Mouse (Mus musculus): ENCODE data around the gene Tenm1. TPM values are rescaled to one million over a fixed set of nuclear protein-coding genes. Genes with fewer than 3 reads are reported as not detected.

Gene Tenm1
- polyA plus RNA-seq, 1 experiment from 2014 or later = 0.09 TPM

GRCm38 (mm10) chrX:43205003-43205402 is 223.9 kb downstream of the Tenm1 start:
- H3K4me3 ChIP-seq = no peak overlapping the region
- H3K27ac ChIP-seq = no peak overlapping the region
- DNase-seq (ENCODE audit: low spot score) = no peak
- no peaks in the 10 kb centered on the region for H3K27me3 ChIP-seq (ENCODE audit: insufficient read depth, poor library complexity, severe bottlenecking)
- H3K4me1 ChIP-seq = no peaks in the 10 kb centered on the region
- H3K36me3 ChIP-seq = no peaks in the 10 kb centered on the region
- 78% methylated on average over 3 of the region's 3 CpGs for WGBS
- H3K9me3 ChIP-seq = no peaks in the 10 kb centered on the region

DNA sequence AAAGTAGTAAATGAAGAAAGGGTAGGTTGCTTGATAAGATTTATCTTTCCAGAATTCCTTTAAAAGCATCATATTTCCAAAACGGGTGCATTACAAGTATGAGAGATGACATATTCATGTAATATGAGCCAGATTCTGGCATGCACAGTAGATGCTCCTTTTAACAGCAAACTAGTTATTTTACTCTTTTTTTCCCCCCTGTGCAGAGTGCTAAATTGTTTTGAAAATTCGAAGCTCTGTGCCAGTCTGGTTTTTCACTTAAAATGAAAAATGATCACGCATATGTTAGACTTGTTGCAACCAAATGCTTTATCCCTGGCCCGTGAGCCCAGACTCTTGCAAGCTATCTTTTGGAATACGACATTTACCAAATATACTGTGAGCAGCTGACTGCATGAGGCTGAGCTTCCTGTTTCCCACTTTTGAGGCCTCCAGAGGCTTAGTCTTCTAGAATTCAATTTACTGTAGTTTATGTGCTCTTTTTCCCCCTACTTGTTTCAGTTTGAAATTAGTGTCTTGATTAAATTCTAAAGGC is 226.6 kb downstream of the Tenm1 start:
- Histone ChIP-seq H3K4me1 (no peaks in the 10 kb centered on the region), H3K36me3 (no peaks in the 10 kb centered on the region), H3K9me3 (no peaks in the 10 kb centered on the region), H3K27ac (no peak overlapping the region), H3K4me3 (no peak overlapping the region), H3K27me3 (ENCODE audit: insufficient read depth, poor library complexity, severe bottlenecking) (no peaks in the 10 kb centered on the region)
- 77% methylated on average over 5 of the region's 5 CpGs for WGBS
- no peak for DNase-seq (ENCODE audit: low spot score)

DNA sequence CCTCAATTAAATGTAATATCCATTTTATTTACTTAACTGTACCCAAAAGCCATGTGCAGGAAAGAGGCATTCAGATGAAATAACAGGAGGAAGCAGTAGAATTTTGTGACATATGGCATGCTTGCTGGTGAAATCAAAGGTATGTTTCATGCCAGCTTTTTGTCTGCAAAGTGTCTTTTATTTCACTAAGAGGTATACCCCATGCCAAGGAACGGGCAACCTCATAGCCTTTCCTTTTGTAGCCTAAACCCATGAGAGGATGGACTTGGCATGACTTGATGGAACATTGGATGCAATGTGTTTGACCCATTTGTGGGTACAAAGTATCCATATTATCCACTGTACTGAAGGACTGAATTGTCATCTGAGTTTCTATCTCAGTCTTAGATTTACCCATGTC is 246.0 kb downstream of the Tenm1 start:
- Histone ChIP-seq H3K27ac (no peak overlapping the region), H3K4me1 (no peaks in the 10 kb centered on the region), H3K4me3 (no peak overlapping the region), H3K27me3 (ENCODE audit: insufficient read depth, poor library complexity, severe bottlenecking) (no peaks in the 10 kb centered on the region), H3K9me3 (no peaks in the 10 kb centered on the region), H3K36me3 (no peaks in the 10 kb centered on the region)
- DNase-seq (ENCODE audit: low spot score) = no peak
- 79% methylated on average over 1 of the region's 1 CpGs for WGBS

DNA sequence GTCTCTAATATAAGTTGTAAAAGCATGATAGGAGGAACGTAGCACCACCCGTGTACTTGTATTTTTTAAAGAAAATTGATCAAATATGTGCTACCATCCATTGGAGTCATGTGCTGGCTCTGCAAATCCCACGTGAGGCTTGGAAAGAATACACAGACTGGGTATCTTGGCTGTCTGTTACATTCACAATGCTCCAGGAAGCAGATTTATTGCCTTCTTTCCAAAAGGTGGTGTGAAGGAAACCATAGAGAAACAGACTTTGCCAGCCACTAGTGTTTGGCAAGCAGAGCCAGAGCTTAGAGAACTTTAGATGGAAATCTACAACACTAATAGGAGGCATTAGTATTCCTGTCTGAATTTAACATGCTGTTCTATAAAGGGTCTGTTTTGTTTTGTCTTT is 277.4 kb downstream of the Tenm1 start:
- Histone ChIP-seq H3K36me3 (no peaks in the 10 kb centered on the region), H3K27ac (no peak overlapping the region), H3K27me3 (ENCODE audit: insufficient read depth, poor library complexity, severe bottlenecking) (no peaks in the 10 kb centered on the region), H3K4me1 (no peaks in the 10 kb centered on the region), H3K4me3 (no peak overlapping the region), H3K9me3 (no peaks in the 10 kb centered on the region)
- DNase-seq (ENCODE audit: low spot score) = no peak
- 78% methylated on average over 3 of the region's 3 CpGs for WGBS

DNA sequence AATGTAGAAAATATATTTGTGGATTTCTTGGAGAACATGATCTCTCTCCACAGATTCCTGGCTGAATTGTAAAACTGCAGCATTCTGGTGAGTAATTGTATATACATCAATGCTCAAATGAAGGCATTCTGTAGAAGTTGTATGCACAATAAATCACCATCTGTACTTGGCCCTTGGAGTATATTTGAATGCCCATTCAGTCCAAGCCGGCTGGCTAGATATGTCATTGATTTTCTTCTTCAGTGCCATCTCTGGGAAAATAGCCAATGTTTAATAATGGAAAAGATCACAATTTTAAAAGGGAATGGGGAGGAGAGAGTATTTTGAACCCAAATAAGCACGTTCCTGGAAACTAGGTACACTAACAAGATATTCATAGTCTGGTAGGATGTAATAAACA is 299.2 kb downstream of the Tenm1 start:
- no peaks in the 10 kb centered on the region for H3K9me3 ChIP-seq
- DNase-seq (ENCODE audit: low spot score) = no peak
- no peaks in the 10 kb centered on the region for H3K36me3 ChIP-seq
- H3K27me3 ChIP-seq (ENCODE audit: insufficient read depth, poor library complexity, severe bottlenecking) = no peaks in the 10 kb centered on the region
- no peak overlapping the region for H3K27ac ChIP-seq
- H3K4me1 ChIP-seq = no peaks in the 10 kb centered on the region
- H3K4me3 ChIP-seq = no peak overlapping the region
- 54% methylated on average over 2 of the region's 2 CpGs for WGBS

DNA sequence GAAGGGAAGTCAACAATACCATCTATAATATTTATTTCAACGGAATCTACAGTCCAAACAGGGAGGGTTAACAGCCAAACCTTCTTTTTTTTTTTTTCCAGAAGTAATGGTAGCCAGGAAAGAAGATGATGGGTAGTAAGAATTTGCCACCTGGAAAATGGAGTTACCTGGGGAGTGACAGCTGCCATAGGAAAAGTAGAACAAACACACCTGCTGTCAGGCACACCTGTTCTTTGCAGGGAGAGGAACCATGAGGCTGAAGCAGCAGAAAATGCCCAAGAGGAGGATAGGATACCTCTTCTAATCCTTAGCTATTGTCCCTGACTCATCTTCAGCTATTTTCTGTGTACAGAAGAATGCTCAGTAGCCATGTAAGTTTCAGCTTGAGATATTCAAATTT is 306.4 kb downstream of the Tenm1 start:
- no peaks in the 10 kb centered on the region for H3K36me3 ChIP-seq
- H3K27ac ChIP-seq = no peak overlapping the region
- no peak for DNase-seq (ENCODE audit: low spot score)
- H3K27me3 ChIP-seq (ENCODE audit: insufficient read depth, poor library complexity, severe bottlenecking) = no peaks in the 10 kb centered on the region
- WGBS = 50% methylated on average over 1 of the region's 1 CpGs
- no peaks in the 10 kb centered on the region for H3K4me1 ChIP-seq
- no peaks in the 10 kb centered on the region for H3K9me3 ChIP-seq
- H3K4me3 ChIP-seq = no peak overlapping the region

- Histone ChIP-seq H3K4me1 (no peaks in the 10 kb centered on the region), H3K4me3 (no peak overlapping the region), H3K27ac (no peak overlapping the region), H3K27me3 (ENCODE audit: insufficient read depth, poor library complexity, severe bottlenecking) (no peaks in the 10 kb centered on the region), H3K9me3 (no peaks in the 10 kb centered on the region), H3K36me3 (no peaks in the 10 kb centered on the region)
- no peak for DNase-seq (ENCODE audit: low spot score)
- WGBS = 60% methylated on average over 1 of the region's 1 CpGs
Measured at GRCm38 (mm10) chrX:43122001-43122400, 306.9 kb downstream of the Tenm1 start.

GRCm38 (mm10) chrX:42986100-42986499 is 442.8 kb downstream of the Tenm1 start:
- no peak for DNase-seq (ENCODE audit: low spot score)
- Histone ChIP-seq H3K27ac (no peak overlapping the region), H3K27me3 (ENCODE audit: insufficient read depth, poor library complexity, severe bottlenecking) (no peaks in the 10 kb centered on the region), H3K9me3 (no peaks in the 10 kb centered on the region), H3K36me3 (no peaks in the 10 kb centered on the region), H3K4me3 (no peak overlapping the region), H3K4me1 (no peaks in the 10 kb centered on the region)
- WGBS = 82% methylated on average over 2 of the region's 2 CpGs

DNA sequence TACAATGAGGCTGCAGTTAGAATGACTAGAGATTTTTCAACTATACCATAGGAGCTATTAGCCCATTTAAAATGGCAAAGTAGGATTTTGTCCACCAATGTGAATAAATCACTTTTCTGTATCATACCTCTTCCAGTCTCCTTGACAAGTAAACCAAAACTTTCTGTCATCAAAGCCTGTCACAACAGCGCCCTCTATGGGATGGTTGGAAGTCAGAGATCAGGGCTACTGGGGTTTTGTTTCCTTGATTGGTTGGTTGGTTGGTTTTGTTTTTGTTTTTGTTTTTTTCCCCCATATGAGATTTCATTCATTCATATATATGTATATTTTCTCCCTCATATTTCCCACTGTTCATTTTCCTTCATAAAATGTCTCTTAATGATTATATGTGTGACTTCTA is 455.4 kb downstream of the Tenm1 start:
- Histone ChIP-seq H3K36me3 (no peaks in the 10 kb centered on the region), H3K4me3 (no peak overlapping the region), H3K4me1 (no peaks in the 10 kb centered on the region), H3K27me3 (ENCODE audit: insufficient read depth, poor library complexity, severe bottlenecking) (no peaks in the 10 kb centered on the region), H3K9me3 (no peaks in the 10 kb centered on the region), H3K27ac (no peak overlapping the region)
- DNase-seq (ENCODE audit: low spot score) = no peak
- WGBS = 0% methylated on average over 1 of the region's 1 CpGs

DNA sequence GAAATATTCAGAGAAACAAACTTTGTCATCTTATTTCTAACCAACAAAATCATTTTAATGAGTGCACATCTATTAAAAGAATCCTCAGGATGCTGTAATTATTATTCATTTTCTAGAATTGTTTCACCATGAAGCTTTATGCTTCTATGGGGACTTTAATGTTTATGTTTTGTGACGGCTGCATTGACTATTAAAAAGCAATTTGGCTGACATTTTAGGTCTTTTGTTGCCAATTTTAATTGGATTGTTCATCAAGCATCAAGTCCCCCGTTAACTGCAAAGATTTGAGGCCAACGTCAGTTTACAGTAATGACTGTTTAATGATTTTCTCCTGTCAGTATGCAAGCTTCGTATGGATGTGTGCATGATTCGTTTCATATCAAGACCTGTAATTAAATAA is 461.3 kb downstream of the Tenm1 start:
- DNase-seq (ENCODE audit: low spot score) = no peak
- Histone ChIP-seq H3K27me3 (ENCODE audit: insufficient read depth, poor library complexity, severe bottlenecking) (no peaks in the 10 kb centered on the region), H3K4me3 (no peak overlapping the region), H3K4me1 (no peaks in the 10 kb centered on the region), H3K9me3 (no peaks in the 10 kb centered on the region), H3K36me3 (no peaks in the 10 kb centered on the region), H3K27ac (no peak overlapping the region)
- WGBS = 72% methylated on average over 5 of the region's 5 CpGs

GRCm38 (mm10) chrX:42861731-42862130 is 567.2 kb downstream of the Tenm1 start:
- H3K36me3 ChIP-seq = no peaks in the 10 kb centered on the region
- H3K4me3 ChIP-seq = no peak overlapping the region
- no peak for DNase-seq (ENCODE audit: low spot score)
- no peaks in the 10 kb centered on the region for H3K27me3 ChIP-seq (ENCODE audit: insufficient read depth, poor library complexity, severe bottlenecking)
- no peak overlapping the region for H3K27ac ChIP-seq
- no peaks in the 10 kb centered on the region for H3K4me1 ChIP-seq
- no peaks in the 10 kb centered on the region for H3K9me3 ChIP-seq
- 86% methylated on average over 1 of the region's 1 CpGs for WGBS

DNA sequence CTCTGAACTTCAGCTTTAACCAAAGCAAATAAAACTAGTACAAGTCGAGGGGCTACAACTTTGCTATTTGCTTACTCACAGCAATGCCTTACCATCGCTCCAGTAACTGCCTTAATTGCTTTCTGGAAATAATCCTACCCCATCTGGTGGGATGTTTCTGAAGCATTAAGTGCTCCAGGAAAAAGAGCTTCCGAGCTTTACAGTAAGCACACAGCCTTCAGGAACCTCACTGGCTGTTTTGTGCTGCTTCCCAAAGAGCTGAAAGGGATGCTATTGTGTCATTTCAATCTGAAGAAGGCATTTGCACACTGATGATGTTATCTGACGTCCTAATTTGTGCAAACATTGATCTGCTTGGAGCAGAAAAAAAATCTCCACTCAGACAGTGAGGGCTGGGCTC is 647.4 kb downstream of the Tenm1 start:
- no peaks in the 10 kb centered on the region for H3K27me3 ChIP-seq (ENCODE audit: insufficient read depth, poor library complexity, severe bottlenecking)
- DNase-seq (ENCODE audit: low spot score) = no peak
- 51% methylated on average over 4 of the region's 4 CpGs for WGBS
- H3K4me3 ChIP-seq = no peak overlapping the region
- H3K36me3 ChIP-seq = no peaks in the 10 kb centered on the region
- no peaks in the 10 kb centered on the region for H3K9me3 ChIP-seq
- H3K4me1 ChIP-seq = no peaks in the 10 kb centered on the region
- H3K27ac ChIP-seq = no peak overlapping the region

DNA sequence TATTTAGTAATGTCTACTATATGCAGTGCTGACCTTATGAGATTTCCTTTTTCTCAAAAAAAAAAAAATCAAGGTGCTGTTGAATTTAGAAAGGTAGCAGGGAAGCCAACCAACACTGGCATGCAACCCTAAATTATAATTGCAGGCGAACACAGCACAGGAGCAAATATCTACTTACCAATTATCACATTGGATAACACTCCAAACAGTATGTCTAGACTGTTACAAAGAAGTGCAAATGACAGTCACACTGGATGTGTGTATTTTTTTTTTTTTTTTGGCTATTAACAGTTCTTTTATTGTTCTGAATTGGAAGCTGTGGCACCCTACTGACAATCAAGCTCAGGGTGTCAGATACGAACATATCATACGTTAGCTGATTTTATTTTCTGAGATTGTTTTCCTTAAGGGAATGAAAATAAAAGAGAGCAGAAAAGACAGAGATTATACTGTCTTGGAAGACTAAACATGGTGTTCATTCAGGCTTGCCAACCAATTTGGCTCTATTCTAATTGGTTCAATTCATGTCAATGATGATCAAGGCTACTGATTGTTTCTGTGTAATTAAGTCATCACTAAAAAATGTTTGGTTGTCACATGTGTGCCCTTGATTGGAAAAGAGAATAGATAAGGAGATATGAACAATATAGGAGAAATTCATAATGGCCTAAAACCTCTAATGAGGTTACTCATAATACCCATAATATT is 710.7 kb downstream of the Tenm1 start:
- Histone ChIP-seq H3K4me1 (no peaks in the 10 kb centered on the region), H3K27me3 (ENCODE audit: insufficient read depth, poor library complexity, severe bottlenecking) (no peaks in the 10 kb centered on the region), H3K9me3 (no peaks in the 10 kb centered on the region), H3K36me3 (no peaks in the 10 kb centered on the region), H3K27ac (no peak overlapping the region), H3K4me3 (no peak overlapping the region)
- WGBS = 72% methylated on average over 3 of the region's 3 CpGs
- DNase-seq (ENCODE audit: low spot score) = no peak

- Histone ChIP-seq H3K36me3 (no peaks in the 10 kb centered on the region), H3K27ac (no peak overlapping the region), H3K4me1 (no peaks in the 10 kb centered on the region), H3K9me3 (no peaks in the 10 kb centered on the region), H3K4me3 (no peak overlapping the region), H3K27me3 (ENCODE audit: insufficient read depth, poor library complexity, severe bottlenecking) (no peaks in the 10 kb centered on the region)
- no peak for DNase-seq (ENCODE audit: low spot score)
- WGBS = 57% methylated on average over 3 of the region's 3 CpGs
Measured at GRCm38 (mm10) chrX:42700291-42700690, 728.6 kb downstream of the Tenm1 start.

All from heart, embryonic 10.5 days (tissue).